Mouse (Mus musculus): ENCODE data around the gene Myod1.

Gene Myod1

GRCm38 (mm10) chr7:46391701-46392100 is 15.4 kb downstream of the Myod1 start:
- no peak for ATAC-seq (ENCODE audit: low TSS enrichment)

- peak; percentile 34; the same call in 1 of the 2 replicates for ATAC-seq (ENCODE audit: low TSS enrichment)
These were observed 16.8 kb downstream of the Myod1 start for GRCm38 (mm10) chr7:46393116-46393515.

- no peak for ATAC-seq (ENCODE audit: low TSS enrichment)
These were observed 17.6 kb downstream of the Myod1 start for GRCm38 (mm10) chr7:46393718-46394511.

- no peak for ATAC-seq (ENCODE audit: low TSS enrichment)
These were observed 18.7 kb downstream of the Myod1 start for GRCm38 (mm10) chr7:46394933-46395332.

- ATAC-seq (ENCODE audit: low TSS enrichment), result no peak
These were observed 19.3 kb downstream of the Myod1 start for GRCm38 (mm10) chr7:46395571-46395970.

GRCm38 (mm10) chr7:46396231-46396927 is 20.1 kb downstream of the Myod1 start, which contains the start of gene Kcnc1:
TSS of gene Kcnc1 (plus strand) at chr7:46396497.
- peak; percentile 47 for ATAC-seq (ENCODE audit: low TSS enrichment)

- peak; percentile 25 for ATAC-seq (ENCODE audit: low TSS enrichment)
These were observed 20.9 kb downstream of the Myod1 start for GRCm38 (mm10) chr7:46396928-46397731.

GRCm38 (mm10) chr7:46397732-46398333 is 21.6 kb downstream of the Myod1 start:
- ATAC-seq (ENCODE audit: low TSS enrichment), result no peak

- ATAC-seq (ENCODE audit: low TSS enrichment), result no peak
These were observed 22.3 kb downstream of the Myod1 start for GRCm38 (mm10) chr7:46398612-46399011.

GRCm38 (mm10) chr7:46399676-46400075 is 23.4 kb downstream of the Myod1 start:
- no peak for ATAC-seq (ENCODE audit: low TSS enrichment)

GRCm38 (mm10) chr7:46400346-46400745 is 24.1 kb downstream of the Myod1 start:
- ATAC-seq (ENCODE audit: low TSS enrichment), result no peak

GRCm38 (mm10) chr7:46401371-46402180 is 25.3 kb downstream of the Myod1 start:
- no peak for ATAC-seq (ENCODE audit: low TSS enrichment)

- ATAC-seq (ENCODE audit: low TSS enrichment), result peak; percentile 29; the same call in 1 of the 2 replicates
These were observed 27.6 kb downstream of the Myod1 start for GRCm38 (mm10) chr7:46403616-46404485.

- ATAC-seq (ENCODE audit: low TSS enrichment), result no peak
These were observed 28.5 kb downstream of the Myod1 start for GRCm38 (mm10) chr7:46404756-46405155.

- no peak for ATAC-seq (ENCODE audit: low TSS enrichment)
These were observed 32.3 kb downstream of the Myod1 start for GRCm38 (mm10) chr7:46408606-46409005.

GRCm38 (mm10) chr7:46409204-46409789 is 33.0 kb downstream of the Myod1 start:
- ATAC-seq (ENCODE audit: low TSS enrichment), result no peak

GRCm38 (mm10) chr7:46410727-46411126 is 34.5 kb downstream of the Myod1 start:
- no peak for ATAC-seq (ENCODE audit: low TSS enrichment)

- ATAC-seq (ENCODE audit: low TSS enrichment), result peak; percentile 41
These were observed 36.5 kb downstream of the Myod1 start for GRCm38 (mm10) chr7:46412823-46413222.

GRCm38 (mm10) chr7:46413959-46414725 is 37.9 kb downstream of the Myod1 start:
- no peak for ATAC-seq (ENCODE audit: low TSS enrichment)
